Mouse (Mus musculus): ENCODE measurements at regions not wholly inside any gene's neighbourhood (a gene's known extent, or its start where the extent isn't known, plus 50 kb on each side); places are given as distances from the start of the nearest gene placed in this dataset.

- H3K4me1 ChIP-seq (ENCODE audit: control insufficient read depth, insufficient read depth, insufficient read length): no peaks in the 10 kb centered on the region
- H3K4me3 ChIP-seq (ENCODE audit: extremely low read depth, insufficient read depth, insufficient read length): no peak overlapping the region
- H3K27ac ChIP-seq (ENCODE audit: insufficient read depth, low read length): no peak overlapping the region
- no peak for TF ChIP-seq CTCF (IDR thresholded peaks at IDR 0.05; ENCODE audit: extremely low read depth, insufficient read depth, insufficient read length, insufficient replicate concordance)
- no peak for TF ChIP-seq POLR2A (IDR thresholded peaks at IDR 0.05; ENCODE audit: low read depth, low read length)
- DNase-seq (ENCODE audit: low read depth in 1 of 2, low spot score in 2 of 2): no peak
- no peaks in the 10 kb centered on the region for H3K36me3 ChIP-seq (ENCODE audit: control insufficient read depth, insufficient read depth, low read length)
- WGBS: 36% methylated on average over 3 of the region's 3 CpGs
- H3K27me3 ChIP-seq (ENCODE audit: control insufficient read depth, insufficient read depth, low read length): no peaks in the 10 kb centered on the region
These were observed 78.2 kb downstream of the Rasd2 start for GRCm38 (mm10) chr8:75291921-75292320.

- WGBS: 86% methylated on average over 8 of the region's 8 CpGs
These were observed 76.2 kb downstream of the Rasd2 start for GRCm38 (mm10) chr8:75289933-75290332.

More at GRCm38 (mm10) chr8:75289933-75290332, 76.2 kb downstream of the Rasd2 start:
- H3K27ac ChIP-seq (ENCODE audit: insufficient read depth, low read length): no peak overlapping the region
- H3K36me3 ChIP-seq (ENCODE audit: control insufficient read depth, insufficient read depth, low read length): no peaks in the 10 kb centered on the region
- no peaks in the 10 kb centered on the region for H3K27me3 ChIP-seq (ENCODE audit: control insufficient read depth, insufficient read depth, low read length)
- TF ChIP-seq CTCF (IDR thresholded peaks at IDR 0.05; ENCODE audit: extremely low read depth, insufficient read depth, insufficient read length, insufficient replicate concordance) (no peak), POLR2A (IDR thresholded peaks at IDR 0.05; ENCODE audit: low read depth, low read length) (no peak)
- DNase-seq (ENCODE audit: low read depth in 1 of 2, low spot score in 2 of 2): no peak
- no peak overlapping the region for H3K4me3 ChIP-seq (ENCODE audit: extremely low read depth, insufficient read depth, insufficient read length)
- H3K4me1 ChIP-seq (ENCODE audit: control insufficient read depth, insufficient read depth, insufficient read length): no peaks in the 10 kb centered on the region

Data from spleen, adult 2 months (tissue).